Mouse (Mus musculus) forebrain, embryonic 11.5 days (tissue): ENCODE measurements at regions not wholly inside any gene's neighbourhood (a gene's known extent, or its start where the extent isn't known, plus 50 kb on each side); places are given as distances from the start of the nearest gene placed in this dataset.

Experiments
- ATAC-seq: fragments of 200-750 bp; cut with Nextera tagmentation; replicated peaks from 2 replicates; pipeline ENCODE4 v1.8.0; 2017; ENCODE audit warnings: moderate TSS enrichment; ENCODE audit not compliant: low FRiP score
- DNase-seq: peaks from one replicate; pipeline ENCODE4 v3.0.0-alpha.2; 2017; ENCODE audit warnings: low spot score
- H3K27ac ChIP-seq: fragments of 300-500 bp; sonication (generic); 2 replicates; pipeline ENCODE4 v1.5.1; 2014; ENCODE audit warnings: low read depth, low read length
- H3K27me3 ChIP-seq: fragments of 300-500 bp; sonication (generic); 2 replicates; pipeline ENCODE4 v1.6.1; 2014; ENCODE audit warnings: mild to moderate bottlenecking, low read length, mixed read lengths; ENCODE audit not compliant: control insufficient read depth, insufficient read depth
- H3K36me3 ChIP-seq: fragments of 300-500 bp; sonication (generic); 2 replicates; pipeline ENCODE4 v1.6.1; 2014; ENCODE audit warnings: mild to moderate bottlenecking, low read length, moderate library complexity, mixed read lengths; ENCODE audit not compliant: control insufficient read depth, insufficient read depth
- H3K4me1 ChIP-seq: fragments of 300-500 bp; sonication (generic); replicated peaks from 2 replicates; pipeline ENCODE4 v1.6.1; 2014; ENCODE audit warnings: low read length, mixed read lengths; ENCODE audit not compliant: control insufficient read depth, insufficient read depth
- H3K4me2 ChIP-seq: fragments of 300-500 bp; sonication (generic); 2 replicates; pipeline ENCODE4 v1.6.1; 2014; ENCODE audit warnings: low read depth, mild to moderate bottlenecking, low read length, moderate library complexity, mixed read lengths; ENCODE audit not compliant: severe bottlenecking
- H3K4me3 ChIP-seq: fragments of 300-500 bp; sonication (generic); 2 replicates; pipeline ENCODE4 v1.5.1; 2014; ENCODE audit warnings: low read depth, low read length
- H3K9ac ChIP-seq: fragments of 300-500 bp; sonication (generic); 2 replicates; pipeline ENCODE4 v1.6.1; 2014; ENCODE audit warnings: low read length
- H3K9me3 ChIP-seq: fragments of 300-500 bp; sonication (generic); 2 replicates; pipeline ENCODE4 v1.6.1; 2016; ENCODE audit warnings: low read length, mixed read lengths; ENCODE audit not compliant: control insufficient read depth
- WGBS: fragments of 180-500 bp; shearing (Covaris S2); extraction: QIAGEN DNeasy Blood & Tissue Kit; methylation state at CpG from one replicate; pipeline ENCODE4 v1.1.7; 2014; 5-methylcytosine and 5-hydroxymethylcytosine counted together

DNA sequence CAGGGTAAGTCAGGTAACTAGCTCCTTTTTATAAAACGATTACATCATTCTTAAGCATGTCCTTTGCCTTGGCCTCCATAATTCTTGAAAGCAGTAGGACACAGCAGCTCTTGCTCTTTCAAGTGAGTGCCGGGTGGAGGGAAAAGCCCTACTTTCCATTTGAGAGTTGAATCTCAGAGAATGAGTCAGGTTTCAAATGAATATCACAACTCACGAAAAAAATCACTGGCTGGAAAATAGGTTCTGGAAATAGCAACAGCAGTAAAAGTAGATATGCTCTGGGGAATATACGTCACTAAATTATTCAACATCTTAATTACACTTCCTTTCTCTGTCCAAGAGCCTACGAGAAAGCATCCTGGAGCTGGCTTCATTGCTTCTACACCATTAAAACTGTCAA lies 250.5 kb downstream of the Kcnc2 start:
- ATAC-seq (no peak), DNase-seq (no peak)
- H3K9ac ChIP-seq = no peak overlapping the region
- 89% methylated on average over 5 of the region's 5 CpGs for WGBS
- no peaks in the 10 kb centered on the region for H3K27me3 ChIP-seq
- H3K4me2 ChIP-seq = no peak overlapping the region
- no peaks in the 10 kb centered on the region for H3K4me1 ChIP-seq
- no peaks in the 10 kb centered on the region for H3K9me3 ChIP-seq
- no peak overlapping the region for H3K27ac ChIP-seq
- no peaks in the 10 kb centered on the region for H3K36me3 ChIP-seq
- H3K4me3 ChIP-seq = no peak overlapping the region

DNA sequence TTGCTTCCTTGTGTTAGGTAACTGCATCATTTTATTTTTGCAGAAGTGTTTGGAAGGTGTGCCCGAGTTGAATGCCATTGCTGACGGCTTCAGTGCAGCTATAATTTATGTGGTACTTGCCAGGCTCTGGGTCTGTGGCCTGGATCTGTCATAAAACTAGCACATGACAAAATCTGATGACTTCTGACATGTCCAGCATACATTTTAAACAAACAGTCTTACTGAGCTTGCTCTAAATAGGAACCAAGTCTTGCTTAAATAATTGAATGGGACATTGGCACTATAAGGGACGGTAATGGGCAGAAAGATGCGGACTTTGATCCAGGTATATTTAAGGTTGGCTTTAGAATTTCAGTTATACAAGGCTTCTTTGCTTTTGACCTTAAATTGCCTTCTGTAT lies 272.1 kb downstream of the Kcnc2 start:
- Histone ChIP-seq H3K4me2 (no peak overlapping the region), H3K9ac (no peak overlapping the region), H3K4me1 (no peaks in the 10 kb centered on the region), H3K27me3 (no peaks in the 10 kb centered on the region), H3K36me3 (no peaks in the 10 kb centered on the region), H3K27ac (no peak overlapping the region), H3K9me3 (no peaks in the 10 kb centered on the region), H3K4me3 (no peak overlapping the region)
- no peak for DNase-seq
- WGBS = 88% methylated on average over 4 of the region's 4 CpGs
- no peak for ATAC-seq

DNA sequence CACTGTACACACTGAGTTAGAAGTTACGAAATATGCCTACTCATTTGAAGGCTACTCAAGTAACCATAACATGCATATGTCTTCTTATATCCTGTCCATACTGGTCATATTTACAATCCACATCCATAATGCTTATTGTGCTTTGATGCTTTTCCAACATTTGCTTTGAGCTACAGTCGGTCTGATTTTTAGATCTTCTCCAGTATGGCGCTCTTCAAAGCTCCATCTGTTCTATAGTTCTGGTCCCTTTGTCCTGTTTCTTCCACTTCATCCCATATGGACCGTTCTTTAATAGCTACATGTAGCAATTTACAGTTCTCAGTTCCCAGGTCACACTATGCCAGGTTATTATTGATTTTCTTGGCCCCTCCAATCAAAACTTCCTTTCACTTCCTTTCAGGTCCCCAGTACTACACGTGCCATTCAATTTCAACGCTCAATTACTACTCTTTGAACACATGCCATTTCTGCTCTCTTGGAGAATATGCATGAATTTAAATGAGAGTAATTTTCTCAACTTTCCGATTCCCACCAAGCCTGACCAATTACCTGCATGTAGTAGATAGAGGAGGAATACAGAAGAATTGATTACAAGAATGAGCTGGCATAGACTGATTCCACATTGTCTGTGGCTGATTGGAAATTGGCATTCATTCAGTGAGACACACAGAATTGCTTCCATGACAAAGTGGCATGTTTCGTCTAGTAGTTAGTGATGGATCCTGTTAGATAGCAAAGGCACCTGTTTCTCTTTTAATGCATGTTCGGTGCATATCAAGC lies 301.0 kb downstream of the Kcnc2 start:
- ATAC-seq (no peak), DNase-seq (no peak)
- no peaks in the 10 kb centered on the region for H3K4me1 ChIP-seq
- 86% methylated on average over 9 of the region's 9 CpGs for WGBS
- H3K27ac ChIP-seq = no peak overlapping the region
- no peaks in the 10 kb centered on the region for H3K27me3 ChIP-seq
- H3K9me3 ChIP-seq = no peaks in the 10 kb centered on the region
- H3K4me3 ChIP-seq = no peak overlapping the region
- no peaks in the 10 kb centered on the region for H3K36me3 ChIP-seq
- H3K4me2 ChIP-seq = no peak overlapping the region
- no peak overlapping the region for H3K9ac ChIP-seq

DNA sequence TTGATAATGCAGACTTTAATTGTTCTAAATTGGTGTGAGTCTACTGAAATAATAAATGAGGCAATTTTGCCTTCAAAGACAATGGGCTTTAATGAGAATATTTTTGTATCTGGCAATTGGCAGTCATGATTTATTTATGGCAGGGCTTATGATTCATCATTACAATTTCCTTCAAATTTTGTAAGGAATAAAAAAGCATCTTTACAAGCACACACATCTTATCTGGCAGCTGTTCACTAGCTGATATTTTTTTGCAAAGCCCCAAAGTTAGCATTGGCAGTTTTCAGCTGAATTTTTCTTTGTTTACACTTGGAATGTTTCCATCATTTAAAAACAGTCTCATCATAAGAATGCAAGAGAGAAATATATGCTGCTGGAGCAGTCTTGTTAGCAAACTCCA lies 301.6 kb downstream of the Kcnc2 start:
- Histone ChIP-seq H3K4me3 (no peak overlapping the region), H3K27ac (no peak overlapping the region), H3K4me1 (no peaks in the 10 kb centered on the region), H3K9me3 (no peaks in the 10 kb centered on the region), H3K9ac (no peak overlapping the region), H3K4me2 (no peak overlapping the region), H3K36me3 (no peaks in the 10 kb centered on the region), H3K27me3 (no peaks in the 10 kb centered on the region)
- DNase-seq (no peak), ATAC-seq (no peak)

DNA sequence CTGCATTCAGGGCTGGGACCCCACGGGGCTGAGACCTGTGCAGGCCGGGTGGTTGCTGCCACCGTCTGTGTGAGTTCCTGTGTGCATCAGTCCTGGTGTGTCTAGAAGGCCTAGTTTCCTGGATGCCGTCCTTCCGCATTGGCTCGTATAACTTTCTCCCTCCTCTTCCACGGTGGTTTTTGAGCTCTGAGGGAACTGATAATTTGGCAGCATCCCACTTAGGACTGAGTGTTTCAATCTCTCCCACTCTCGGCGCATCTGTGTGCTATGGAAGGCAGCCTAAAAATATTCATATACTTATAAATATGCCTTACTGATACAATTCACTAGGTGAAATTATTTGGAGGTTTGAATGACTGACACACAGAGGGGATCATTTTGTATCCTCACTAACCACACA lies 314.0 kb downstream of the Kcnc2 start:
- H3K36me3 ChIP-seq = no peaks in the 10 kb centered on the region
- no peak overlapping the region for H3K9ac ChIP-seq
- H3K27ac ChIP-seq = no peak overlapping the region
- ATAC-seq = no peak
- H3K9me3 ChIP-seq = no peaks in the 10 kb centered on the region
- no peaks in the 10 kb centered on the region for H3K4me1 ChIP-seq
- 85% methylated on average over 9 of the region's 9 CpGs for WGBS
- no peak overlapping the region for H3K4me2 ChIP-seq
- H3K27me3 ChIP-seq = no peaks in the 10 kb centered on the region
- DNase-seq = no peak
- no peak overlapping the region for H3K4me3 ChIP-seq

DNA sequence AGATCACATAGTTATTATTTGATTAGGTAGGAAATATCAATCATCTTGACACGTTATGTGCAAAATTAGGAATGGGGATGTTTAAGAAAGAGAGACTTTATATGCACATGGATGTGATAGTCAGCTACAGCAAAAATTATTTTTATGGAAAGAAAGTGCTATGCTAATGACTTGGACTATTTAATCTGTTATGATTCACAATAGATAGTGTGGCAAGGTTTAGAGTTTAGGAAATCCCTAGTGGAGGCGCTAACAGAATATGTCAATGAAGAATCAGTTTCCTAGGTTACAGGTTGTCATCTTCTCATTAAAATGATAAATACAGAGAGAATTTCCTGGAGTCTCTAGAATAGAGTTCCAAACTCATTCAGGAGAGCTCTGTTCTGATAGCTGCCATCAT lies 323.4 kb downstream of the Kcnc2 start:
- 80% methylated on average over 2 of the region's 2 CpGs for WGBS
- no peaks in the 10 kb centered on the region for H3K9me3 ChIP-seq
- no peaks in the 10 kb centered on the region for H3K27me3 ChIP-seq
- no peak overlapping the region for H3K9ac ChIP-seq
- no peak for ATAC-seq
- no peak overlapping the region for H3K4me3 ChIP-seq
- H3K4me1 ChIP-seq = no peaks in the 10 kb centered on the region
- H3K4me2 ChIP-seq = no peak overlapping the region
- H3K27ac ChIP-seq = no peak overlapping the region
- DNase-seq = no peak
- no peaks in the 10 kb centered on the region for H3K36me3 ChIP-seq

DNA sequence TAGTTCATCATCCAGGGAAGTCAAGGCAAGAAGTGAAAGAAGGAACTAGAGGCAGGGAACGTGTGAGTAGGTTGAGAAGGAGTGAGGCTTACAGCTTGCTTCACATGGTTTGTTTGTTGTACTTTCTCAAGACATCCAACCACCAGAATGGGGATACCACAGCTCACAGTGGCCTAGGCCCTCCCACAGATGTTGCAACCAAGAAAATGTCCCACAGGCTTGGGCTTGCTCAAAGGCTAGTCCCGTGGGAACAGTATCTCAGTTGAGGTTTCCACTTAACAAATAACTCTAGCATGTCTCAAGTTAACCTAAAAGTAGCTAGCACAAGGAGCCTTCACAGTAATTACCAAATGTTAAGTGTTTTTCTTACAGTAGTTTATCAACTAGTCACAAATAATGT lies 323.2 kb downstream of the Atxn7l3b start:
- Histone ChIP-seq H3K27ac (no peak overlapping the region), H3K4me1 (no peaks in the 10 kb centered on the region), H3K4me3 (no peak overlapping the region), H3K27me3 (no peaks in the 10 kb centered on the region), H3K9ac (no peak overlapping the region), H3K9me3 (no peaks in the 10 kb centered on the region), H3K36me3 (no peaks in the 10 kb centered on the region), H3K4me2 (no peak overlapping the region)
- no peak for DNase-seq
- ATAC-seq = no peak
- 77% methylated on average over 2 of the region's 2 CpGs for WGBS

DNA sequence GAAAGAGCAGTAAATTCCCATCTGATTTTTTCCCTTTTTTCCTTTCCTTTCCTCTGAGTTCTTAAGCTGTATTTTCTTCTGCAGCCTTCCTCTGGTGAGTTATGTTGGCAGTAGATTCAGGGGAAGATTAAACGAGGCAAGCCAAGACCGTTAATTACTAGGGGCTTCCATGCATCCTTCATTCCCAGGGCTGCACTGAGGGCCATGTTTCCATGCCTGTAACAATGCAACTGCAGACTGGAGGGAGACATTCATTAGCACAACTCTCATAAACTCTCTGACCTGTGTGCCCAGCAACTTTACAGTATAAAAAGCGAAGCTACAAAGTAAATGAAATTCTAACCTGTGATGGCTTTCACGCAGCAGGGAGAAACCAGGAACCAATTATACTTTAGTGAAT lies 321.2 kb downstream of the Atxn7l3b start:
- DNase-seq (no peak), ATAC-seq (no peak)
- H3K36me3 ChIP-seq = no peaks in the 10 kb centered on the region
- no peak overlapping the region for H3K4me3 ChIP-seq
- no peaks in the 10 kb centered on the region for H3K27me3 ChIP-seq
- no peaks in the 10 kb centered on the region for H3K4me1 ChIP-seq
- no peak overlapping the region for H3K9ac ChIP-seq
- H3K27ac ChIP-seq = no peak overlapping the region
- no peak overlapping the region for H3K4me2 ChIP-seq
- 71% methylated on average over 4 of the region's 4 CpGs for WGBS
- no peaks in the 10 kb centered on the region for H3K9me3 ChIP-seq

DNA sequence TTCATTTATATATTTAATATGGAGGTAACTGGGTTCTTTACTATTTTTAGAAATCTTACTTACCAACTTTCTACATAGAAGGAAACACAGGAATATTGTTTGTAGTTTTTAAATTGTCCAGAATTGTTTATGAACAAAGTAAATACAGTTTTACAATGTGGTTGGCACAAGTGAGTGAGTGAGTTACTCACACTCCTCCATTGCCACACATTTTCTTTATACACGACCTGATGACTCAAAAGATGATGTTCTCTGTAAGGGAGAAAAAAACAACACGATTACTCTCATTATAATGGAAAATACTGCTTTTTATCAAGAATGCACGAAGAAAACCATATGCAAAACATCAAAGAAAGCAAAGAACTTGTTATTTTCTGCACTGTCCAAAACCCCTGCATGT lies 317.1 kb downstream of the Atxn7l3b start:
- no peak for ATAC-seq
- Histone ChIP-seq H3K4me1 (no peaks in the 10 kb centered on the region), H3K4me2 (no peak overlapping the region), H3K9ac (no peak overlapping the region), H3K9me3 (no peaks in the 10 kb centered on the region), H3K27me3 (no peaks in the 10 kb centered on the region), H3K4me3 (no peak overlapping the region), H3K27ac (no peak overlapping the region), H3K36me3 (no peaks in the 10 kb centered on the region)
- DNase-seq = no peak
- 70% methylated on average over 3 of the region's 3 CpGs for WGBS
